Comparison of ENCODE assay signal across 8 mouse cellular contexts in genomic region chr4:151027001-151027400, GRCm38 (mm10). TPM values are rescaled to one million over a fixed set of nuclear protein-coding genes. Genes with fewer than 3 reads are reported as not detected.
DNase-seq lines count a peak whose midpoint lies in the region; ATAC-seq and TF ChIP-seq lines count a peak whose summit lies in the region.

No protein-coding gene starts in this region.

- peak; percentile 88 for ATAC-seq in frontal cortex, adult (ENCODE audit: low TSS enrichment)
- ATAC-seq in granulocyte monocyte progenitor cell, adult 5-6 weeks (replicated peaks; ENCODE audit: poor library complexity, severe bottlenecking): peak; percentile 70

- peak; percentile 85; the same call in 1 of the 2 replicates for TF ChIP-seq CTCF in brain, embryonic 14.5 days (IDR thresholded peaks at IDR 0.05; ENCODE audit: borderline replicate concordance, extremely low read depth, insufficient read depth, insufficient read length)

- no peak for DNase-seq in frontal cortex, postnatal 10 days (ENCODE audit: low spot score in 2 of 2)
- peak; percentile 33 for DNase-seq in A20 (ENCODE audit: low read depth, low spot score)
- peak; percentile 68 for DNase-seq in brain, embryonic 14.5 days (ENCODE audit: low read depth)
- peak; percentile 49 for DNase-seq in lung, postnatal 10 days
- DNase-seq in thymus, postnatal 4 days: peak; percentile 50
- no peak for DNase-seq in heart, adult 11 months

- no peak for TF ChIP-seq POLR2A in brain, embryonic 14.5 days (IDR thresholded peaks at IDR 0.05; ENCODE audit: borderline replicate concordance, extremely low read depth, insufficient read depth, insufficient read length, poor library complexity, severe bottlenecking)

RNA-seq across cellular contexts. Expression of gene Per3, which starts 17.5 kb away (rescaled TPM):
- polyA plus RNA-seq in brain, embryonic 14.5 days (2012; rRNA removed): 4.1 and 4.2 TPM in 2 replicates
- 11.2 and 21.2 TPM in 2 replicates for total RNA-seq in granulocyte monocyte progenitor cell, adult 5-6 weeks (2014; fragmentation: Nextera tagmentation)
- 10.4 and 12.1 TPM in 2 replicates for total RNA-seq in granulocyte monocyte progenitor cell, adult 5-6 weeks (2017)

RNA-seq across cellular contexts. Expression of gene Uts2, which starts 30.1 kb away (rescaled TPM):
- polyA plus RNA-seq in brain, embryonic 14.5 days (2012; rRNA removed): not detected in 2 replicates
- not detected in 2 replicates for total RNA-seq in granulocyte monocyte progenitor cell, adult 5-6 weeks (2014; fragmentation: Nextera tagmentation)
- not detected in 2 replicates for total RNA-seq in granulocyte monocyte progenitor cell, adult 5-6 weeks (2017)

RNA-seq across cellular contexts. Expression of gene Vamp3, which starts 30.8 kb away (rescaled TPM):
- polyA plus RNA-seq in brain, embryonic 14.5 days (2012; rRNA removed): 55.8 and 55.9 TPM in 2 replicates
- total RNA-seq in granulocyte monocyte progenitor cell, adult 5-6 weeks (2014; fragmentation: Nextera tagmentation): 75.4 and 79.8 TPM in 2 replicates
- 66.9 and 76.8 TPM in 2 replicates for total RNA-seq in granulocyte monocyte progenitor cell, adult 5-6 weeks (2017)

Comparison
In these comparisons a context has a peak if more than half of its experiments do, and no peak if none do; other contexts are left out.
1. DNase-seq: peak in A20 (single experiment), brain, embryonic 14.5 days (single experiment), lung, postnatal 10 days (single experiment) and thymus, postnatal 4 days (single experiment); none in frontal cortex, postnatal 10 days (0 of 2) and heart, adult 11 months (single experiment).